Mouse (Mus musculus) stomach, postnatal 0 days (tissue): ENCODE measurements around the gene Ccer2. TPM values are rescaled to one million over a fixed set of nuclear protein-coding genes. Genes with fewer than 3 reads are reported as not detected.

Experiments used
- ATAC-seq: fragments of 200-750 bp; cut with Nextera tagmentation; 2 replicates; pipeline ENCODE4 v1.8.0; 2017; ENCODE audit not compliant: low FRiP score, low TSS enrichment
- DNase-seq: peaks from one replicate; pipeline ENCODE4 v3.0.0-alpha.2; 2016; ENCODE audit warnings: low spot score
- H3K27ac ChIP-seq: fragments of 300-500 bp; sonication (generic); replicated peaks from 2 replicates; pipeline ENCODE4 v1.5.1; 2014; ENCODE audit warnings: mild to moderate bottlenecking, control low read depth
- H3K27me3 ChIP-seq: fragments of 300-500 bp; sonication (generic); 2 replicates; pipeline ENCODE4 v1.6.1; 2014; ENCODE audit warnings: low read length; ENCODE audit not compliant: control insufficient read depth, insufficient read depth
- H3K36me3 ChIP-seq: fragments of 300-500 bp; sonication (generic); 2 replicates; pipeline ENCODE4 v1.6.1; 2014; ENCODE audit warnings: low read length, mixed read lengths; ENCODE audit not compliant: control insufficient read depth, insufficient read depth
- H3K4me1 ChIP-seq: fragments of 300-500 bp; sonication (generic); replicated peaks from 2 replicates; pipeline ENCODE4 v1.6.1; 2014; ENCODE audit warnings: antibody characterized with exemption; ENCODE audit not compliant: control insufficient read depth, insufficient read depth
- H3K4me2 ChIP-seq: fragments of 300-500 bp; sonication (generic); replicated peaks from 2 replicates; pipeline ENCODE4 v1.6.1; 2014; ENCODE audit warnings: low read depth, mild to moderate bottlenecking, control low read depth, moderate library complexity
- H3K4me3 ChIP-seq: fragments of 300-500 bp; sonication (generic); 2 replicates; pipeline ENCODE4 v1.5.1; 2014; ENCODE audit warnings: low read depth, low read length, control low read depth
- H3K9ac ChIP-seq: fragments of 300-500 bp; sonication (generic); 2 replicates; pipeline ENCODE4 v1.6.1; 2014; ENCODE audit warnings: mild to moderate bottlenecking, low read length, control low read depth, mixed read lengths
- H3K9me3 ChIP-seq: fragments of 300-500 bp; sonication (generic); 2 replicates; pipeline ENCODE4 v1.6.1; 2016; ENCODE audit warnings: low read length; ENCODE audit not compliant: control insufficient read depth
- CTCF ChIP-seq: IDR thresholded peaks from 2 replicates; pipeline ENCODE4 v1.5.1; 2016; ENCODE audit warnings: antibody characterized with exemption, low read depth, mild to moderate bottlenecking, moderate library complexity
- EP300 ChIP-seq: optimal IDR thresholded peaks from 2 replicates; pipeline ENCODE3; 2016; ENCODE audit warnings: antibody characterized with exemption
- WGBS: fragments of 180-500 bp; shearing (Covaris S2); extraction: QIAGEN DNeasy Blood & Tissue Kit; methylation state at CpG from one replicate; pipeline ENCODE4 v1.1.7; 2014; 5-methylcytosine and 5-hydroxymethylcytosine counted together
- polyA plus RNA-seq: library from polyadenylated mRNA; unstranded; fragments of >200 nt; fragmentation: Nextera tagmentation; extraction: Ambion mirVana; gene quantifications from 2 replicates; pipeline ENCODE4 v1.2.1, GENCODE M21; 2015

Ccer2 gene
- polyA plus RNA-seq, 1 experiment from 2014 or later, result not detected

- Histone ChIP-seq H3K4me3 (no peak overlapping the region), H3K9ac (0 out of 2 replicates have a peak overlapping the region, but pooled peaks have one; percentile 27), H3K36me3 (peaks cover 3% of the 10 kb centered on the region; the same call in 1 of the 2 replicates), H3K4me1 (no peaks in the 10 kb centered on the region; the same call in 1 of the 2 replicates), H3K4me2 (no peak overlapping the region), H3K27me3 (no peaks in the 10 kb centered on the region), H3K9me3 (no peaks in the 10 kb centered on the region), H3K27ac (0 out of 2 replicates have a peak overlapping the region, but pooled peaks have one; percentile 24)
- TF ChIP-seq CTCF (no peak), EP300 (no peak)
- ATAC-seq, result no peak
- 39% methylated on average over 3 of the region's 3 CpGs for WGBS
- no peak for DNase-seq
Observed at GRCm38 (mm10) chr7:28789235-28789634, 33.3 kb downstream of the Ccer2 start.

GRCm38 (mm10) chr7:28790066-28790806 is 34.3 kb downstream of the Ccer2 start:
- no peak overlapping the region for H3K4me2 ChIP-seq
- H3K4me1 ChIP-seq, result no peaks in the 10 kb centered on the region; the same call in 1 of the 2 replicates
- H3K4me3 ChIP-seq, result no peak overlapping the region
- ATAC-seq (peak; percentile 13; the same call in 1 of the 2 replicates), DNase-seq (no peak)
- H3K9ac ChIP-seq, result no peak overlapping the region
- WGBS, result 57% methylated on average over 8 of the region's 8 CpGs
- TF ChIP-seq EP300 (no peak), CTCF (peak; percentile 68)
- H3K9me3 ChIP-seq, result no peaks in the 10 kb centered on the region
- H3K36me3 ChIP-seq, result peaks cover 3% of the 10 kb centered on the region; the same call in 1 of the 2 replicates
- H3K27ac ChIP-seq, result no peak overlapping the region
- H3K27me3 ChIP-seq, result no peaks in the 10 kb centered on the region

GRCm38 (mm10) chr7:28791706-28792105 is 35.7 kb downstream of the Ccer2 start:
- Histone ChIP-seq H3K4me3 (no peak overlapping the region), H3K9me3 (no peaks in the 10 kb centered on the region), H3K9ac (no peak overlapping the region), H3K4me2 (no peak overlapping the region), H3K36me3 (no peaks in the 10 kb centered on the region; the same call in 1 of the 2 replicates), H3K4me1 (no peaks in the 10 kb centered on the region; the same call in 1 of the 2 replicates), H3K27ac (no peak overlapping the region), H3K27me3 (no peaks in the 10 kb centered on the region)
- no peak for DNase-seq
- no peak for ATAC-seq
- no peak for TF ChIP-seq EP300
- no peak for TF ChIP-seq CTCF

- Histone ChIP-seq H3K9ac (no peak overlapping the region), H3K4me3 (no peak overlapping the region), H3K4me2 (no peak overlapping the region), H3K4me1 (no peaks in the 10 kb centered on the region; the same call in 1 of the 2 replicates), H3K36me3 (no peaks in the 10 kb centered on the region; the same call in 1 of the 2 replicates), H3K9me3 (no peaks in the 10 kb centered on the region), H3K27me3 (no peaks in the 10 kb centered on the region), H3K27ac (no peak overlapping the region)
- 65% methylated on average over 13 of the region's 14 CpGs for WGBS
- DNase-seq (no peak), ATAC-seq (no peak)
- no peak for TF ChIP-seq EP300
Observed at GRCm38 (mm10) chr7:28792391-28793185, 36.6 kb downstream of the Ccer2 start.

- TF ChIP-seq CTCF, result peak; percentile 64
- no peak for TF ChIP-seq EP300
- Histone ChIP-seq H3K9me3 (no peaks in the 10 kb centered on the region), H3K4me1 (no peaks in the 10 kb centered on the region; the same call in 1 of the 2 replicates), H3K27ac (no peak overlapping the region), H3K4me2 (no peak overlapping the region), H3K36me3 (no peaks in the 10 kb centered on the region), H3K9ac (no peak overlapping the region), H3K27me3 (no peaks in the 10 kb centered on the region), H3K4me3 (no peak overlapping the region)
- DNase-seq, result no peak
- ATAC-seq, result no peak
- WGBS, result 45% methylated on average over 2 of the region's 2 CpGs
Observed at GRCm38 (mm10) chr7:28793834-28794233, 37.9 kb downstream of the Ccer2 start.

GRCm38 (mm10) chr7:28794496-28794895 is 38.5 kb downstream of the Ccer2 start:
- ATAC-seq (no peak), DNase-seq (no peak)
- Histone ChIP-seq H3K9me3 (no peaks in the 10 kb centered on the region), H3K9ac (no peak overlapping the region), H3K27ac (no peak overlapping the region), H3K4me1 (no peaks in the 10 kb centered on the region), H3K36me3 (no peaks in the 10 kb centered on the region), H3K27me3 (no peaks in the 10 kb centered on the region), H3K4me2 (no peak overlapping the region), H3K4me3 (no peak overlapping the region)
- TF ChIP-seq EP300, result no peak
- TF ChIP-seq CTCF, result no peak
- WGBS, result 69% methylated on average over 3 of the region's 3 CpGs
